ENCODE assay signal across 9 mouse cellular contexts in genomic region chr4:136783552-136784150, GRCm38 (mm10). TPM values are rescaled to one million over a fixed set of nuclear protein-coding genes. Genes with fewer than 3 reads are reported as not detected.
DNase-seq lines count a peak whose midpoint lies in the region; ATAC-seq and TF ChIP-seq lines count a peak whose summit lies in the region.
"Had no signal": no experiment of that assay in that cellular context is flagged by ENCODE, and none has a peak within 500 bp of the region (broad histone marks: within the 10 kb centered on the region; RNA-seq: fewer than 3 reads in every experiment).

No protein-coding gene starts in this region.

- peak overlapping the region; percentile 72 for H3K27ac ChIP-seq in embryonic facial prominence, embryonic 10.5 days (replicated peaks)
- H3K27ac ChIP-seq in heart, embryonic 10.5 days: peak overlapping the region; percentile 62
- H3K27ac ChIP-seq in layer of hippocampus, adult 2 months: no peak overlapping the region
- peak overlapping the region; percentile 60; the same call in 1 of the 2 replicates for H3K27ac ChIP-seq in neural tube, embryonic 14.5 days (ENCODE audit: low read depth, low read length)
- H3K27ac ChIP-seq: lung, embryonic 15.5 days had no signal

- no peak overlapping the region for H3K4me3 ChIP-seq in embryonic facial prominence, embryonic 10.5 days
- H3K4me3 ChIP-seq in heart, embryonic 10.5 days: no peak overlapping the region
- H3K4me3 ChIP-seq in layer of hippocampus, adult 2 months: no peak overlapping the region
- no peak overlapping the region for H3K4me3 ChIP-seq in neural tube, embryonic 14.5 days (ENCODE audit: low read depth, low read length)
- H3K4me3 ChIP-seq: lung, embryonic 15.5 days had no signal

- H3K9me3 ChIP-seq in embryonic facial prominence, embryonic 10.5 days: no peaks in the 10 kb centered on the region
- no peaks in the 10 kb centered on the region for H3K9me3 ChIP-seq in heart, embryonic 10.5 days
- no peaks in the 10 kb centered on the region for H3K9me3 ChIP-seq in neural tube, embryonic 14.5 days (ENCODE audit: control insufficient read depth, low read length)
- H3K9me3 ChIP-seq: lung, embryonic 15.5 days had no signal

- no peak overlapping the region for H3K4me2 ChIP-seq in neural tube, embryonic 14.5 days (ENCODE audit: low read depth, low read length)
- H3K4me2 ChIP-seq: lung, embryonic 15.5 days had no signal

- WGBS in embryonic facial prominence, embryonic 10.5 days: 40% methylated on average over 22 of the region's 22 CpGs
- 37% methylated on average over 22 of the region's 22 CpGs for WGBS in heart, embryonic 10.5 days
- WGBS in neural tube, embryonic 14.5 days: 16% methylated on average over 22 of the region's 22 CpGs

- DNase-seq in kidney, adult 18-20 months: peak; percentile 44
- DNase-seq in kidney, adult 8-10 months: no peak
- peak; percentile 77 for DNase-seq in embryonic facial prominence, embryonic 10.5 days (ENCODE audit: low spot score)
- DNase-seq in heart, embryonic 10.5 days (ENCODE audit: low spot score): no peak
- peak; percentile 37 to 46 for DNase-seq in layer of hippocampus, adult 2 months (ENCODE audit: low spot score in 2 of 2)
- DNase-seq in cerebellum, adult 11-12 months: no peak
- DNase-seq in adipocyte (ENCODE audit: low spot score): no peak

- H3K27me3 ChIP-seq in embryonic facial prominence, embryonic 10.5 days (replicated peaks; ENCODE audit: low read depth, poor library complexity, severe bottlenecking): no peaks in the 10 kb centered on the region
- H3K27me3 ChIP-seq in heart, embryonic 10.5 days (ENCODE audit: insufficient read depth, poor library complexity, severe bottlenecking): peaks cover 45% of the 10 kb centered on the region; the same call in 1 of the 2 replicates
- H3K27me3 ChIP-seq in neural tube, embryonic 14.5 days (ENCODE audit: control insufficient read depth, insufficient read depth, low read length): no peaks in the 10 kb centered on the region

- no peak overlapping the region for H3K9ac ChIP-seq in neural tube, embryonic 14.5 days (replicated peaks; ENCODE audit: low read depth, low read length)
- H3K9ac ChIP-seq: lung, embryonic 15.5 days had no signal

- TF ChIP-seq CTCF in layer of hippocampus, adult 2 months (conservative IDR thresholded peaks at IDR 0.05): no peak

- H3K36me3 ChIP-seq in embryonic facial prominence, embryonic 10.5 days (replicated peaks): 0 out of 2 replicates have a peak, but pooled peaks cover 15% of the 10 kb centered on the region
- no peaks in the 10 kb centered on the region for H3K36me3 ChIP-seq in heart, embryonic 10.5 days
- no peaks in the 10 kb centered on the region for H3K36me3 ChIP-seq in neural tube, embryonic 14.5 days (ENCODE audit: control insufficient read depth, insufficient read depth, low read length)
- H3K36me3 ChIP-seq: lung, embryonic 15.5 days had no signal

- ATAC-seq in neural tube, embryonic 14.5 days (ENCODE audit: low read depth): peak; percentile 64; the same call in 1 of the 2 replicates

- H3K4me1 ChIP-seq in embryonic facial prominence, embryonic 10.5 days: peaks cover 97% of the 10 kb centered on the region
- peaks cover 58% of the 10 kb centered on the region for H3K4me1 ChIP-seq in heart, embryonic 10.5 days
- peaks cover 39% of the 10 kb centered on the region for H3K4me1 ChIP-seq in neural tube, embryonic 14.5 days (ENCODE audit: control insufficient read depth, insufficient read depth, low read length)

RNA-seq across cellular contexts. Expression of gene Ephb2, which starts 52.1 kb away (rescaled TPM):
- 10.7 and 12.4 TPM in 2 replicates for polyA plus RNA-seq in embryonic facial prominence, embryonic 10.5 days (2016; fragmentation: Nextera tagmentation; extraction: Ambion mirVana)
- 2.6 and 4.2 TPM in 2 replicates for polyA plus RNA-seq in heart, embryonic 10.5 days (2016; fragmentation: Nextera tagmentation; extraction: Ambion mirVana)
- 10 to 100 TPM; 21.8 to 22.1 TPM for total RNA-seq in layer of hippocampus, adult 2 months (2021)
- 19.6 and 24.7 TPM in 2 replicates for polyA plus RNA-seq in neural tube, embryonic 14.5 days (2014; fragmentation: Nextera tagmentation; extraction: Ambion mirVana)

Comparison
In these comparisons a context has a peak if more than half of its experiments do, and no peak if none do; other contexts are left out.
1. DNase-seq: peak in kidney, adult 18-20 months (single experiment), embryonic facial prominence, embryonic 10.5 days (single experiment) and layer of hippocampus, adult 2 months (2 of 2); none in kidney, adult 8-10 months (0 of 2), heart, embryonic 10.5 days (single experiment), cerebellum, adult 11-12 months (single experiment) and adipocyte (single experiment).